Mouse (Mus musculus) stomach, postnatal 0 days (tissue): ENCODE measurements around the gene Tmem56. TPM values are rescaled to one million over a fixed set of nuclear protein-coding genes. Genes with fewer than 3 reads are reported as not detected.

Source experiments
- ATAC-seq: fragments of 200-750 bp; cut with Nextera tagmentation; 2 replicates; pipeline ENCODE4 v1.8.0; 2017; ENCODE audit not compliant: low FRiP score, low TSS enrichment
- DNase-seq: peaks from one replicate; pipeline ENCODE4 v3.0.0-alpha.2; 2016; ENCODE audit warnings: low spot score
- H3K27ac ChIP-seq: fragments of 300-500 bp; sonication (generic); replicated peaks from 2 replicates; pipeline ENCODE4 v1.5.1; 2014; ENCODE audit warnings: mild to moderate bottlenecking, control low read depth
- H3K27me3 ChIP-seq: fragments of 300-500 bp; sonication (generic); 2 replicates; pipeline ENCODE4 v1.6.1; 2014; ENCODE audit warnings: low read length; ENCODE audit not compliant: control insufficient read depth, insufficient read depth
- H3K36me3 ChIP-seq: fragments of 300-500 bp; sonication (generic); 2 replicates; pipeline ENCODE4 v1.6.1; 2014; ENCODE audit warnings: low read length, mixed read lengths; ENCODE audit not compliant: control insufficient read depth, insufficient read depth
- H3K4me1 ChIP-seq: fragments of 300-500 bp; sonication (generic); replicated peaks from 2 replicates; pipeline ENCODE4 v1.6.1; 2014; ENCODE audit warnings: antibody characterized with exemption; ENCODE audit not compliant: control insufficient read depth, insufficient read depth
- H3K4me2 ChIP-seq: fragments of 300-500 bp; sonication (generic); replicated peaks from 2 replicates; pipeline ENCODE4 v1.6.1; 2014; ENCODE audit warnings: low read depth, mild to moderate bottlenecking, control low read depth, moderate library complexity
- H3K4me3 ChIP-seq: fragments of 300-500 bp; sonication (generic); 2 replicates; pipeline ENCODE4 v1.5.1; 2014; ENCODE audit warnings: low read depth, low read length, control low read depth
- H3K9ac ChIP-seq: fragments of 300-500 bp; sonication (generic); 2 replicates; pipeline ENCODE4 v1.6.1; 2014; ENCODE audit warnings: mild to moderate bottlenecking, low read length, control low read depth, mixed read lengths
- H3K9me3 ChIP-seq: fragments of 300-500 bp; sonication (generic); 2 replicates; pipeline ENCODE4 v1.6.1; 2016; ENCODE audit warnings: low read length; ENCODE audit not compliant: control insufficient read depth
- CTCF ChIP-seq: IDR thresholded peaks from 2 replicates; pipeline ENCODE4 v1.5.1; 2016; ENCODE audit warnings: antibody characterized with exemption, low read depth, mild to moderate bottlenecking, moderate library complexity
- EP300 ChIP-seq: optimal IDR thresholded peaks from 2 replicates; pipeline ENCODE3; 2016; ENCODE audit warnings: antibody characterized with exemption
- WGBS: fragments of 180-500 bp; shearing (Covaris S2); extraction: QIAGEN DNeasy Blood & Tissue Kit; methylation state at CpG from one replicate; pipeline ENCODE4 v1.1.7; 2014; 5-methylcytosine and 5-hydroxymethylcytosine counted together
- polyA plus RNA-seq: library from polyadenylated mRNA; unstranded; fragments of >200 nt; fragmentation: Nextera tagmentation; extraction: Ambion mirVana; gene quantifications from 2 replicates; pipeline ENCODE4 v1.2.1, GENCODE M21; 2015

Tmem56 gene
- polyA plus RNA-seq, 1 experiment from 2014 or later, result 2.6 TPM

GRCm38 (mm10) chr3:121319906-121320305 is 37.0 kb upstream of the Tmem56 start:
- no peak for DNase-seq
- H3K4me1 ChIP-seq, result no peaks in the 10 kb centered on the region
- H3K27ac ChIP-seq, result no peak overlapping the region
- H3K27me3 ChIP-seq, result no peaks in the 10 kb centered on the region
- no peak overlapping the region for H3K4me3 ChIP-seq
- ATAC-seq, result no peak
- H3K4me2 ChIP-seq, result no peak overlapping the region
- H3K9ac ChIP-seq, result no peak overlapping the region
- TF ChIP-seq CTCF (no peak), EP300 (no peak)
- WGBS, result 87% methylated on average over 6 of the region's 6 CpGs
- no peaks in the 10 kb centered on the region for H3K36me3 ChIP-seq
- no peaks in the 10 kb centered on the region for H3K9me3 ChIP-seq

- Histone ChIP-seq H3K4me3 (no peak overlapping the region), H3K36me3 (no peaks in the 10 kb centered on the region), H3K4me2 (no peak overlapping the region), H3K9me3 (no peaks in the 10 kb centered on the region), H3K27me3 (no peaks in the 10 kb centered on the region), H3K4me1 (no peaks in the 10 kb centered on the region), H3K9ac (no peak overlapping the region), H3K27ac (no peak overlapping the region)
- TF ChIP-seq EP300 (no peak), CTCF (no peak)
- DNase-seq, result no peak
- 81% methylated on average over 7 of the region's 7 CpGs for WGBS
- no peak for ATAC-seq
These were observed 32.6 kb upstream of the Tmem56 start for GRCm38 (mm10) chr3:121315498-121315897.

DNA sequence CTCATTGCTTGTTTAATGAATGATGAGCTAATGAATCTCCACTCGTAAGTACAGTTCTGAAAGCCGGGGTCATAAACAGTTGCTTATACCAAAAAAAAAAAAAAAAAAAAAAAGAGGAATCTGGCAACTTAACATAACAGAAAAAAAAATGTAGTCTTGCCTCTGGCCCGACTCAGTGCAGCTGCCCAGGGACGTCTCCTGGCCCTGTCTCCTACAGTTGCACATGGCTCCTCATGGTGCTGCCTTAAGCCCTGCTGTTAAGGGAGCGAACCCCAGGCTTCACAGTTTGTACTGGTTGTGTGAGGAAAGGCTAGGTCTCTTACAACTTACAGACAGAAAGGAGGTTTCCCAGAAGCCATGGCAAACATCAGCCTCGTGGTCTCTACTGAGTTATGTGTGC is 31.3 kb upstream of the Tmem56 start:
- no peak overlapping the region for H3K27ac ChIP-seq
- H3K36me3 ChIP-seq, result no peaks in the 10 kb centered on the region
- no peak for ATAC-seq

DNA sequence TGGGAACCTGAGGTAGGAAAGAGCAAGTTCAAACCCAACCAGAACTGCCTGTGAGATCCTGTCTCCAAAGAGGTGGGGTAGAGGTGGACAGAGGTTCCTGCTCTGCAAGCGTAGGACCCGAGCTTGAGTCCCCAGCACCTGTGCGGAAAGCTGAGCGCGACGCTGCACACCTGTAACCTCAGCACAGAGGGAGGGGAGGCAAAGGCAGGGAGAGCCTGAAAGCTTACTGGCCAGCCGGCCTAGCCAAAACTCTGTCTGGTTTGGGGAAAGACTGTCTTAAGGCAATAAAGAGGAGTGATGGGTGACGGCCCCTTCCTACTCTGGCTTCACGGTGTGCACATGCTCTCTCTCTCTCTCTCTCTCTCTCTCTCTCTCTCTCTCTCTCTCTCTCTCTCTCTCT is 30.1 kb upstream of the Tmem56 start:
- no peak for DNase-seq
- ATAC-seq, result no peak; the same call in 1 of the 2 replicates

More for the DNA sequence above, 31.3 kb upstream of the Tmem56 start:
- Histone ChIP-seq H3K27me3 (no peaks in the 10 kb centered on the region), H3K4me2 (no peak overlapping the region), H3K9me3 (no peaks in the 10 kb centered on the region), H3K4me1 (no peaks in the 10 kb centered on the region), H3K9ac (no peak overlapping the region), H3K4me3 (no peak overlapping the region)
- WGBS, result 56% methylated on average over 6 of the region's 6 CpGs
- DNase-seq, result no peak
- TF ChIP-seq CTCF (no peak), EP300 (no peak)

DNA sequence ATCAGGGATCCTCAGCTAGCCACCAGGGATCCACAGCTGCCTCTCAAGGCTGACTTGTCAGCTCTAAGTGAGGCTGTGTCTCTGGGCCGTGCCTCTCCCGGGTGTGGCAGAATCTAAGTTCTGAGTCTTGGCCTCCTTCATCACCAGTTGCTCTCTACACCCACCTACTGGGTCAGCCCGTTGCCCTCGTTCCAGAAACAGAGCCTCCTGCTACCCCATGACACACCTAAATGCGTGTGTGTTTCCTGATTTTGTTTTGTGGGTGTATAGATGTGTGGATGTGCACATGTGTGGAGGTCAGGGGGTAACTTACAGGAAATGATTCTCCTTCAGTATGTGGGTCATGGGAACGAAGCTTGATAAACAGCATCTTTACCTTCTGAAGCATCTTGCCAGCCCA is 29.5 kb upstream of the Tmem56 start:
- DNase-seq (no peak), ATAC-seq (no peak)
- Histone ChIP-seq H3K36me3 (no peaks in the 10 kb centered on the region), H3K4me1 (no peaks in the 10 kb centered on the region), H3K9ac (no peak overlapping the region), H3K27me3 (no peaks in the 10 kb centered on the region), H3K4me2 (no peak overlapping the region), H3K4me3 (no peak overlapping the region), H3K9me3 (no peaks in the 10 kb centered on the region), H3K27ac (no peak overlapping the region)
- 74% methylated on average over 6 of the region's 6 CpGs for WGBS
- TF ChIP-seq CTCF (peak; percentile 6; the same call in 1 of the 2 replicates), EP300 (no peak)

More for the DNA sequence above, 30.1 kb upstream of the Tmem56 start:
- H3K9me3 ChIP-seq, result no peaks in the 10 kb centered on the region
- no peak for TF ChIP-seq CTCF
- no peak for TF ChIP-seq EP300
- no peak overlapping the region for H3K4me3 ChIP-seq
- no peaks in the 10 kb centered on the region for H3K4me1 ChIP-seq
- H3K27me3 ChIP-seq, result no peaks in the 10 kb centered on the region
- no peaks in the 10 kb centered on the region for H3K36me3 ChIP-seq
- no peak overlapping the region for H3K9ac ChIP-seq
- 58% methylated on average over 9 of the region's 9 CpGs for WGBS
- H3K27ac ChIP-seq, result no peak overlapping the region
- no peak overlapping the region for H3K4me2 ChIP-seq

GRCm38 (mm10) chr3:121309896-121310714 is 27.2 kb upstream of the Tmem56 start:
- ATAC-seq (no peak), DNase-seq (no peak)
- Histone ChIP-seq H3K27ac (no peak overlapping the region), H3K9me3 (no peaks in the 10 kb centered on the region), H3K4me3 (no peak overlapping the region), H3K36me3 (no peaks in the 10 kb centered on the region; the same call in 1 of the 2 replicates), H3K9ac (no peak overlapping the region), H3K27me3 (no peaks in the 10 kb centered on the region), H3K4me2 (no peak overlapping the region), H3K4me1 (no peaks in the 10 kb centered on the region)
- WGBS, result 81% methylated on average over 16 of the region's 16 CpGs
- TF ChIP-seq EP300 (no peak), CTCF (peak; percentile 75)
